Mouse (Mus musculus) liver, adult 2 months (tissue): ENCODE measurements around the gene Chchd1.

Source experiments
- CTCF ChIP-seq: fragments of 200-500 bp; IDR thresholded peaks from 2 replicates; pipeline ENCODE4 v1.5.1; 2011; ENCODE audit warnings: low read depth, low read length, control low read depth
- POLR2A ChIP-seq: fragments of 200-500 bp; IDR thresholded peaks from 2 replicates; pipeline ENCODE4 v1.6.1; 2011; ENCODE audit warnings: low read length, control low read depth; ENCODE audit not compliant: insufficient read depth; ENCODE audit errors: extremely low read depth

- TF ChIP-seq CTCF (no peak), POLR2A (no peak)
Measured at GRCm38 (mm10) chr14:20729871-20730270, 27.1 kb downstream of the Chchd1 start.
